Mouse (Mus musculus) common myeloid progenitor, adult 5-6 weeks (primary cell): ENCODE measurements around the gene Usp2. TPM values are rescaled to one million over a fixed set of nuclear protein-coding genes. Genes with fewer than 3 reads are reported as not detected.
"Not testable (repeated sequence)": the region's sequence is repeated elsewhere in the genome, so short reads cannot be mapped to it uniquely, and the experiment has no call there.

Experiments used
- ATAC-seq: replicated peaks from 2 replicates; pipeline ENCODE4 v1.8.0; 2016; ENCODE audit warnings: low read depth, mild to moderate bottlenecking, moderate TSS enrichment, inconsistent platforms; ENCODE audit not compliant: poor library complexity, severe bottlenecking
- total RNA-seq: library from RNA; stranded (forward); fragments of 200-1000, 187-1606 nt; gene quantifications from 2 replicates; pipeline ENCODE4 v1.2.3, GENCODE M21; 2017

The Usp2 gene
- total RNA-seq, 1 experiment from 2014 or later = 3.8 TPM

- ATAC-seq = no peak
Measured at GRCm38 (mm10) chr9:44085741-44086665, 19.2 kb downstream of the Usp2 start.

DNA sequence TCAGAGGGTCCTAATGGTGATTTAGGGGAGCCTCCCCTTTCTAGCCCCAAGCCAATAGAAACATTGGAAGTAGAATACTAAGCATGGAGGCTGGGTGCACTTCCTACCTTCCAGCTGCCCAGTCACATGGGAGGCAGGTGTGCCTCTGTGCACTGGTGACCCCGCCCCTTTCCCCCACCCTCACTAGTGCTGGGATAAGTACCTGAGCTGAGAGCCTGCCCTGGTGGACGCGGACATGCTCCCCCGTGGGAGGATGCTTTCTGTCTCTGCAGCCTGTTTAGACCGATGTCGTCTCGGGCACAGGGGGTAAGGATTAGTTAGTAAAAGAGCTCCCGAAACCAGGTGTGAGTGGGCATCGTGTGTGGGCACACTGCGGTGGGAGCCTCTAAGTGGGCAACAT is 20.1 kb downstream of the Usp2 start:
- ATAC-seq = no peak

GRCm38 (mm10) chr9:44087761-44088455 is 21.1 kb downstream of the Usp2 start:
- ATAC-seq = no peak

DNA sequence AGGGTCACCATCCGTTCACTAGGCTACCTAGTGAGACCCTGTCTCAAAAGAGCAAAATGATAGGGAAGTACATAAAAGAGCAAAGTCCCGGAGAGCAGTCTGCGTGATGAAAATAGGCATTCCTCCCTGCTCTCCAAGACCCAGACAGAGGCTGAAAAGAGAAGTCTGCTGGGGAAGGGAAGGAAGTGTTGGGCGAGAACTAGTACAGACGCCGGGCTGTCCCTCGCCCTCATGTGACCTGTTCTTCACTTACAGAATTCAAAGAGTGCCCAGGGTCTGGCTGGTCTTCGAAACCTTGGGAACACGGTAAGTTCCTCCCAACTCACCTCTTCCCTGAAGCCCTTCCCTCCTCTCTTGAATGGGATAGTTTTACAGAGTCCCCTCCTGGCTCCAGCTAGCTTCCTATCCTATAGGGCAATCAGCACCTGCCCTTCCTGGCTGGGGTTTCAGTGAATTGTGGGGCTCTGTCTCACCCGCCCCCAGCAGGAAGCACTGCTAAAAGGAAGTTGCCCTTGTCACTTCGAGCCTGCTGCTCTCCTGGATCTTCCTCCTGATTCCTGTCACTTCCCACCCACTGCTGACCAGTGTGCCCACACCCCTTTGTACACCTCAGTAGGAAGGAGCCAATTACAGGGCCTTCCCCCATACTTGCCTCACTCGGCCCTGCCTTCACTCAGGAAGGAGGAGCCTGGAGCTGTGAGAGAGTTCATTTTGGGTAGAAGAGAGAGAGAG is 22.2 kb downstream of the Usp2 start:
- peak; percentile 45 for ATAC-seq

DNA sequence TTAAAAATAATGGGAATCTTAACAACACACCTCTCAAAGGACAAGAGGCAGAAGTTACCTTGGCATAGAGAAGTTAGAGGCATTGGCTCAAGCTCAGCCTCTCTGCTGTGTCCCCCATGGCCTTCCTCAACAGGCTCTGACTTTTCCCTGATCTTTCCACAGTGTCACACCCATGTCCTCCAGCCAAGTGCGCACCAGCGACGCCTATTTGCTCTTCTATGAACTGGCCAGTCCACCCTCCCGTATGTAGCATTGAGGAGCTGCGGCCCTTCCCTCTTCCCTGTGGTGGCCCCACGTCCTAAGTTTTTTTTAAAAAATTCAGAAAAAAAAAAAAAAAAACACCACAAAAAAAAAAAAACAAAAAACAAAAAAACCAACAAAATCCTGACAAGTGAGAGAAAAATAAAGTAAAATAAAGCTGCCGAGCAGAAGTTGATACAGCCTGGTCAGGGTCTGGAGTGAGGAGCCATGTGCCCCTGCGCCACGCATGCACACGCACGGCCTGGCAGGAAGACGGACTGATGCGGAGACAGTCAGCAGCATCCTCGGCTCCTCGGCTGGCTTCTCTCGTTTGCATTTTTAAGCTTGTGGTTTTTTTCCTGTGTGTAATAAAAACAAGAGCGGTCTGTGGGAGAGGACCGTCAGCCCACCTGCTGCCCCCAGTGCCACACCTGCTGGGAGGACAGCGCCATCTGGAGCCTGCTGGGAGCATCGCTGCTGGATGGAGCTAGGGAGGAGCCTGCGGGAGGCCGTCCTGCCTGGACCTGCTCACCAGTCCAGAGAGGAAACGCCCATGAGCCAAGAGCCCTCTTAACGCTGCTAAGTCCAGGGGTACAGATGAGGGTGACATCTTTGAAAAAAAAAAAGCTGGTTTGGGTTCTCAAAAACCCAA is 27.0 kb downstream of the Usp2 start:
- peak; percentile 64 for ATAC-seq

DNA sequence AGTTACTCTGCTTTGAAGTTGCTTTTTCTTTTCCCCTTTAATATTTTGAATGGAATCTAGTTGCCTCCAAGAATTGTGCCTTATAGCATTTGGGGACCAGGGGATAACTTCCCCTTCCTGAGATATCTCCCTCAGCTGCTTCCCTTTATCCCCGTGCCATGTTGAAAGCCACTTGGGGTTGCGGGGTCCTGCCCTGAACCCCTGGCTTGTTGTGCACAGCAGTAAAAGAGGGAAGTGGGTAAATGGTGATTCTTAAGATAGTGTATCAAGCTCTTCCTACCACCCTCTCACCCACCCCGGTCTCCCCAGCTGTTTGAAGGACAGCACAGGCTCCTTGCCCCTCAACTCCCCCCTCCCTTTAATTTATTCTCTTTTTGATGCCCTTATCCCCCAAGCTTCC is 27.9 kb downstream of the Usp2 start:
- peak; percentile 78 for ATAC-seq

- ATAC-seq = no peak
Measured at GRCm38 (mm10) chr9:44095781-44096180, 29.0 kb downstream of the Usp2 start.

DNA sequence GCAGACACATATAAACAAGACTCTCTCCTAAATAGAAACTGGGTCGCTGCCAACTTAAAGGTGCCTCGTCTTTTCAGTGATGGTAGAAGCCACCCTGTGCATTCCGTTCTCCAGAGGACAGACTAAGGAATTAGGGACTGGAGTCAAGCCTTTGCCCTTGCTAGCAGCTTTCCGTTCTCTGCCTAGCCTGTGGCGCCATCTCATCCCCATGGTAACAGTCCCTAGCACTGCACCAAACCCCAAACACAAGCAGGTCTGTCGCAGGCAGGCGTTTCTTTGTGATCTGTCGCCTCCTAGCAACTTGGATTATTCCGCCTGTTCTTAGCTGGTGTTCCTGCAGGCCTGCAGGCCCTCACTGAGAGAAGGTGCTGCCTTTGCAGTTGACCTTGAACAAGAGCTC is 29.7 kb downstream of the Usp2 start:
- no peak for ATAC-seq

DNA sequence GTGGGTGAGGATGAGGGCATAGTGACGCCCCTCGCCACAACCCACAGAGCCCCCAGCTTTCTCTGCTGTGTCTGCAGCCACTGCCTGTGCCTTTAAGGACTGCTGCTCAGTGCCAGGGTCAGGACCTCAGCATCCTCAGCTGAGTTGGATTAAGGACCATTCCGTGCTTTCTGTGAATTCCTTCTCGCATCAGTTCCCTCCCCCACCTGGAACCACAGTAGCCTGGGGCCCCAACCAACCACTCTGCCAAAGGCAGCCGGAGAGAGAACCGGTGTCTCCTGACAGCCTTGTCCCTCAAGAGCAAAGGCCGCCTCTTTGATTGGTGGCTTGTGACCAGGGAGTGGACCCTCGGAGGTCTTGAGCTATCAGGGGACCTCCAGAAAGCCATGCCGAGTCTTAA is 34.7 kb downstream of the Usp2 start, which contains the start of gene Mfrp:
Mfrp (plus strand) TSS at position 240 of the 400 bp plus-strand sequence.
- no peak for ATAC-seq

DNA sequence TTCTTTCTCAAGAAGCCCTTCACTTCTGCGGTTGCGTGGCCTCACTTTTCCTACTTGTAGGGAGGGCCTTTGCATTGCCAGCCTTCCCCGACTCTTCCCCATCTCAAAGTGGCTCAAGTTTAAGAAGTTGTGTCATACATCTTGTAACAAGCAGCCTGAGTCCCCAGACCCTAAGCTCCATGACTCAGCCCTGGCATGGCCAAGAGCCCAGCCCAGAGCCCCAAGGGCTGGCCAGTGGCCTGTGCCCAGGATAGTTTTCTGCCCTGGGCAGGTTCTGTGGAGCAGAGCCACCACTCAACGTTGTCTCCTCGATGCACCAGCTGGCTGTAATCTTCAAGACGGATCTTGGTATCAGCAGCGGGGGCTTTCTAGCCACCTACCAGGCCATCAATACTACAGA is 38.1 kb downstream of the Usp2 start:
- no peak for ATAC-seq

- ATAC-seq = no peak
Measured at GRCm38 (mm10) chr9:44105781-44106180, 39.0 kb downstream of the Usp2 start.

GRCm38 (mm10) chr9:44106182-44106581 is 39.4 kb downstream of the Usp2 start:
- ATAC-seq = no peak

DNA sequence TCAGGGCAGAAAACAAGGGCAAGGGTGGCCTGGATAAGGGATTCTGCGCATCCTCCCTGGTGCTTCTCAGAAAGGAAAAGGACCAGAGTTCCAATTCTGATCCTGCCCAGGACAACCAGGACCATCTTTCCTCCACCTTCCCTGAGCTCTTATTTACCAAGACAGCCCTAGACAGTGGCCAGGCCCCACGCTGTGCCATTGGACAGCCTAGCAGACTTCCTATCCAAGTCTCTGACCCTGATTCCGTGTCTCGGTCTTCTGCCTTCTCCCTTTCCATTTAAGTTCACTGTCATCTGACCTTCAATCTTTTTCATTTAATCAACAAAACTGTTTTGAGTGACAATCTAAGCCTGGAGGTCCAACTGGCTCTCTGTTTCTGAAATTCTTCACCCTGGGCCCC is 39.8 kb downstream of the Usp2 start:
- ATAC-seq = no peak

DNA sequence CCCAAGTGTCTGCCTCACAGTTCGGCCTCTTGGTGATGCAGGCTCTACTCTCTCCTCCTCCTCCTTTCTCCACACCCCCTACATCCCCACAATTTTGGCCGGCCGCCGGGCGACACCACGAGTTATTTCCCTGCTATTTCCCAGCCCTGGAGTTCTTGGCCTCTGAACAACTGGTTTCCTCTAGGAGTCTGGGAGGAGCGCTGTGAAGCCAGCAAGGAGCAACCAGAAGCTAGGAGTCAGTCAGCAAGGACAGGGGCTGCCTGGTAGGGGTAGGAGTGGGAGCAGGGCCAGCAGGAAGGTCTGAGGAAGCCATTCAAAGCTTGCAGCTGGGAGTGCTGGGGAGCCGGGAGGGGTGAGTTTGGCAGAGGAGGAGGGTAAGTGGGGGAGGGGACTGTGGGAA is 40.3 kb downstream of the Usp2 start, which contains the start of gene C1qtnf5:
C1qtnf5 (plus strand) TSS at position 136 of the 400 bp plus-strand sequence.
- ATAC-seq = no peak

GRCm38 (mm10) chr9:44107557-44108179 is 40.8 kb downstream of the Usp2 start:
- no peak for ATAC-seq

GRCm38 (mm10) chr9:44108269-44109055 is 41.6 kb downstream of the Usp2 start:
- no peak for ATAC-seq

DNA sequence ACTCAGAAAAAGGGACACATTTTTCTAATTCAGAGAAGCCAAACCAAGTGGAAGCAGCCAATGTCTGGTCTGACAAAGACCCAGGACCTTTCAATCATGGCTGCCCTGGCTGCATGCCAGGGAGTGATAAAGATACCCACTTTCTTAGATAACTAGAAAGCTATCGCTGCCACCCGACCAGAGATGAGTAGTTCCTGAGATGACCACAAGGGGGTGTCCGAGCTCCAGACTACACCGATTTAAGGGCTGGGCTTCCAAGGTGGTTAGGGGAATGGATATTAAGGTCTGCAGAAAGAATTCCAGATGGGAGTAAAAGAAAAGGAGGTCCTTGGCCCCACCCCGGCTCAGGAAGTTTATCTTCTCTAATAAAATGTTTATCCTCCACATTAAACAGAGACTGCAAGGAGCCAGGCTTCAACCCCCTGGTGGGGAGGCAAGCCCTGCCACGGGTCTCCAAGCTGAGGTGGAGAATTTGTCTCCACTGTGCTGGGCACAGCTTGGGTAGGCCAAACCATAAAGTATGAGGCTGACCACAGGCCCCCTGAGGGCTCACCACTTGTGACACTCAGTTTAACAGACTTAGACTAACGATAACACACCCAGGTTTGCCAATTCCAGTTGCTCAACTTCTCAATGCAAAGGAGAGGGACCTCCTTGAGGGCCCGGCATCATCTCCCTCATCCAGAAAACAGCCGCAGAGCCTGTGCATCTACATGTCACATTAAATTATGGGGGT is 42.7 kb downstream of the Usp2 start:
- peak; percentile 32; the same call in 1 of the 2 replicates for ATAC-seq

GRCm38 (mm10) chr9:44111909-44112308 is 45.1 kb downstream of the Usp2 start:
- not testable (repeated sequence) for ATAC-seq
